Mouse (Mus musculus): ENCODE results near the gene Scoc. TPM values are rescaled to one million over a fixed set of nuclear protein-coding genes. Genes with fewer than 3 reads are reported as not detected.

Gene Scoc
- 54.2 and 62.0 TPM in 2 replicates for polyA plus RNA-seq (2015; fragmentation: Nextera tagmentation; extraction: Ambion mirVana)

GRCm38 (mm10) chr8:83458222-83458621 lies at the start of gene Scoc:
TSS of gene Scoc (minus strand) at chr8:83458391.

GRCm38 (mm10) chr8:83389316-83390005 lies 68.7 kb downstream of the Scoc start, which contains the start of gene Clgn:
TSS of gene Clgn (plus strand) at chr8:83389867.

Other genes with a start within 250 kb of the Scoc start
- 0.16 TPM in 1 of 2 replicates, not detected in the other for gene Ucp1, start 168.0 kb downstream of the Scoc start, polyA plus RNA-seq (2015; fragmentation: Nextera tagmentation; extraction: Ambion mirVana)
- 5.0 and 5.8 TPM in 2 replicates for gene Elmod2, start 125.9 kb downstream of the Scoc start, polyA plus RNA-seq (2015; fragmentation: Nextera tagmentation; extraction: Ambion mirVana)
- not detected in 2 replicates for gene Mgat4d, start 109.9 kb downstream of the Scoc start, polyA plus RNA-seq (2015; fragmentation: Nextera tagmentation; extraction: Ambion mirVana)
- not detected in 2 replicates for gene Clgn, start 68.5 kb downstream of the Scoc start, polyA plus RNA-seq (2015; fragmentation: Nextera tagmentation; extraction: Ambion mirVana)
- not detected in 2 replicates for gene Olfr370, start 77.4 kb upstream of the Scoc start, polyA plus RNA-seq (2015; fragmentation: Nextera tagmentation; extraction: Ambion mirVana)
- 696 and 775 TPM in 2 replicates for gene Ndufb7, start 108.3 kb upstream of the Scoc start, polyA plus RNA-seq (2015; fragmentation: Nextera tagmentation; extraction: Ambion mirVana)
- gene Tecr, start 149.6 kb upstream of the Scoc start, polyA plus RNA-seq (2015; fragmentation: Nextera tagmentation; extraction: Ambion mirVana), result 252 and 262 TPM in 2 replicates
- gene Dnajb1, start 149.8 kb upstream of the Scoc start, polyA plus RNA-seq (2015; fragmentation: Nextera tagmentation; extraction: Ambion mirVana), result 20.7 and 22.4 TPM in 2 replicates
- 72.1 and 81.6 TPM in 2 replicates for gene Gipc1, start 194.3 kb upstream of the Scoc start, polyA plus RNA-seq (2015; fragmentation: Nextera tagmentation; extraction: Ambion mirVana)
- 0.15 and 0.21 TPM in 2 replicates for gene Ptger1, start 208.3 kb upstream of the Scoc start, polyA plus RNA-seq (2015; fragmentation: Nextera tagmentation; extraction: Ambion mirVana)
- gene Pkn1, start 240.8 kb upstream of the Scoc start, polyA plus RNA-seq (2015; fragmentation: Nextera tagmentation; extraction: Ambion mirVana), result 16.1 and 17.8 TPM in 2 replicates

All from skeletal muscle tissue, postnatal 0 days (tissue).